ENCODE assay signal across 1 mouse cellular context in genomic region chr10:89745666-89746020, GRCm38 (mm10).
A peak's percentile ranks its signal among the peaks of the same experiment; 100 is the strongest.
TF ChIP-seq lines count a peak whose summit lies in the region.

No protein-coding gene starts in this region.

TF ChIP-seq in CH12.LX, 34 proteins besides CTCF, POLR2A, EP300 and RAD21 (continued from another document):
- TF ChIP-seq KAT2A (IDR thresholded peaks at IDR 0.05; ENCODE audit: insufficient replicate concordance, low read length) (no peak), PAX5 (IDR thresholded peaks at IDR 0.05; ENCODE audit: low read length) (no peak), JUN (IDR thresholded peaks at IDR 0.05; ENCODE audit: insufficient read depth, low read depth, low read length) (peak; percentile 94), MAX (IDR thresholded peaks at IDR 0.05; ENCODE audit: low read length) (no peak), UBTF (IDR thresholded peaks at IDR 0.05; ENCODE audit: low read depth, low read length) (no peak), GABPA (IDR thresholded peaks at IDR 0.05; ENCODE audit: insufficient replicate concordance, low read depth, low read length) (no peak), TBP (conservative IDR thresholded peaks at IDR 0.05; ENCODE audit: low read depth, low read length) (peak; percentile 73; the same call in 1 of the 2 replicates), CHD2 (IDR thresholded peaks at IDR 0.05; ENCODE audit: low read length) (no peak), USF1 (IDR thresholded peaks at IDR 0.05; ENCODE audit: low read depth, low read length) (no peak), SMC3 (IDR thresholded peaks at IDR 0.05; ENCODE audit: low read depth, low read length) (no peak), RCOR1 (conservative IDR thresholded peaks at IDR 0.05; ENCODE audit: low read depth, low read length) (no peak), USF2 (conservative IDR thresholded peaks at IDR 0.05; ENCODE audit: low read depth, low read length) (no peak), SIN3A (IDR thresholded peaks at IDR 0.05; ENCODE audit: low read length) (peak; percentile 82), ZMIZ1 (IDR thresholded peaks at IDR 0.05; ENCODE audit: low read depth, low read length) (no peak), MAFK (IDR thresholded peaks at IDR 0.05; ENCODE audit: insufficient replicate concordance, low read length) (peak; percentile 80; the same call in 1 of the 2 replicates), MXI1 (IDR thresholded peaks at IDR 0.05; ENCODE audit: low read depth, low read length) (peak; percentile 27; the same call in 1 of the 2 replicates), ETS1 (conservative IDR thresholded peaks at IDR 0.05; ENCODE audit: low read depth, low read length) (peak; percentile 89), ZNF384 (IDR thresholded peaks at IDR 0.05; ENCODE audit: low read depth, low read length) (no peak), ZC3H11A (IDR thresholded peaks at IDR 0.05; ENCODE audit: low read depth, low read length) (no peak), MYC (IDR thresholded peaks at IDR 0.05; ENCODE audit: low read depth, low read length) (0 out of 2 replicates have a peak, but pooled peaks have one; percentile 36), JUND (conservative IDR thresholded peaks at IDR 0.05; ENCODE audit: low read depth, low read length) (peak; percentile 97), HCFC1 (IDR thresholded peaks at IDR 0.05; ENCODE audit: low read depth, low read length) (no peak), CHD1 (IDR thresholded peaks at IDR 0.05; ENCODE audit: low read depth, low read length) (no peak; the same call in 1 of the 2 replicates)
